Mouse (Mus musculus) T-helper 2 cell (primary cell): ENCODE results near the gene Gm11172.

Source experiments
- in situ Hi-C: fragments of 300-600 bp; cut with MboI, MseI; formaldehyde crosslinking; loops from one replicate; pipeline ENCODE4 v1.15.1; 2025; ENCODE audit warnings: high pct_unique_total_duplicates

Gm11172 gene

GRCm38 (mm10) chr16:10812865-10813371 is at the start of gene Gm11172:
Gene Gm11172, plus strand, starts transcription at chr16:10812915.
- in situ Hi-C loops = no loop called here

DNA sequence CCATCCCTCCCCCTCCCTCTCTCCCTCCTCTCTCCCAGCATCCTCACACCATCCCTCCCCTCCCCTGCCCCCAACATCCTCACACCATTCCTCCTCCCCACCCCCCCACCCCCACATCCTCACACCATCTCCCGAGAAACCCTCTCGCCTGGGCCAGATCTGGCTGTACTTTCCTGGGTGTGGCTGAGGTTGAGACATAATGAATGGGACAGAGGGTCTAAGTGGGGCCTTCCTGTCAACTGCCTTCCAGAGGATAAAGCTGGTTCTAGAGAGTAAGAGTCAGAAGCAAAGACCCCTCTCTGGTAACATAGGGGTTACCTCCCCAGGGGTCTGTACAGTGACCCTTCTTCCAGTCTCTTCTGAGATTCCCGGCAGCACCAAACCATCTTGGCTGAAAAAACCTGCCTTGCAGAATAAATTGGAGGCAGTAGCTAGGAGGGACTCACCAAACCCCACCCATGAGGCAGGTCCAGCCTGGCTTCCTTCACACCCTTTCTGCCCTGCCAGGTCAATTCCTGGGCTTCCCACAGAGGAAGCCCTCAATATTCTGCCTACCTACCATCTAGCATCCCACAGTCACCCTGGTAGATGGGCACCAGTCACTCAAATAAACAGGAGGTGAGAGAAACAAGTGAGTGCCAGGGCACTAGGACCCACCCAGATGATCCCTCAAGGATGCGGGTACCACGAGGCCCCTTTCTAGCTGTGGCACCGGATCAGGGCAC is 49.0 kb upstream of the Gm11172 start:
- in situ Hi-C loops = no loop called here

DNA sequence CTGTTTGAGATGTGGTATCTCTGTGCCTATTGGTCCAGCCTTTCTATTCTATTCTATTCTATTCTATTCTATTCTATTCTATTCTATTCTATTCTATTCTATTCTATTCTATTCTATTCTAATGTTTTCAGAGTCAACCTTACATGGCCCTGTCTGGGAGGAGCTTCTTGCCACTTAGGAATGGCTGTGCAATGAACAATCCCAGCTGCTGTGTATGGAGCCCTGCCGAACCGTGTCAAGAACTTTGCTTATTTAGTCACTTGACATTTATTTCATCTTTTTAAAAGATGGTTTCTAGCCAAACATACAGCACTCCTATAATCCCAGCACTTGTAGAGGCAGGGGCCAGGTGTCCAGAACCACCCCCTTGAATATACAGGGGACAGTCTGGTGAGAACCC is 48.4 kb upstream of the Gm11172 start:
- in situ Hi-C loops = no loop called here

DNA sequence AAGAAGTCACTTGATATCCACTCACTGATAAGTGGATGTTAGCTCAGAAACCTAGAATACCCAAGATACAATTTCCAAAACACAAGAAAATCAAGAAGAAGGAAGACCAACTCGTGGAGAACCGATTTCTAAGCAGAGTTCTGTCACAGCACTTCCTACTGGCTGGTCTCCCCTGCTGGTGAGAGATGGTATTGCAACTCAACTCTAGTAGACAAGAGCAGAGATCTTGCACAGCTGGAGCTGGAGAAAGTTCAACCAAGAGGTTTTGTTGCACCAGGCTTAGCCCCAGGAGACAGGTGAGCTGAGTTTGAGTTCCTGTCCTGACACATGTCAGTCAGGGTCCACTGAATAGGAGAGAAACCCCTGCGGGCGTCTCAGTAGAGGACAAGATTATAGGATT is 45.6 kb upstream of the Gm11172 start:
- in situ Hi-C loops = no loop called here

DNA sequence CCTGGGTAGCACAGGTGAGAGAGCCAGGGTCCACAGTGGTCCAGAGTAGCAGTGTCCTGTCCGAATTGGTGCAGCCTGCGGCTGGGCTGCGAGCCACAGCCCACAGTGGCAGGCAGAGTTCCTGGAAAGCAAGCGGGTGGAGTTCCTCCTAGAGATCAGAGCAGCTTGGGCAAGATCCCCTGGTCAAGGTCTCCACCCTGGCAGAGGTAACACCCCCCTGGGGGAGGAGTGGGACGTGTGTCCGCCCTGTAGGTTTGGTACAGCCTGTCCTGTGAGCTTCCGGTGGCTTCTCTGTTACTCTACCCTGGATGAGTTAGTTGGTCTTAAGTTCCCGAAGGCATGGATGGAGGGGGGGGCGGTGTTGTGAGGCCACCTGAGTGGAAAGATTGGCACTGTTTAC is 43.9 kb upstream of the Gm11172 start:
- in situ Hi-C loops = no loop called here

DNA sequence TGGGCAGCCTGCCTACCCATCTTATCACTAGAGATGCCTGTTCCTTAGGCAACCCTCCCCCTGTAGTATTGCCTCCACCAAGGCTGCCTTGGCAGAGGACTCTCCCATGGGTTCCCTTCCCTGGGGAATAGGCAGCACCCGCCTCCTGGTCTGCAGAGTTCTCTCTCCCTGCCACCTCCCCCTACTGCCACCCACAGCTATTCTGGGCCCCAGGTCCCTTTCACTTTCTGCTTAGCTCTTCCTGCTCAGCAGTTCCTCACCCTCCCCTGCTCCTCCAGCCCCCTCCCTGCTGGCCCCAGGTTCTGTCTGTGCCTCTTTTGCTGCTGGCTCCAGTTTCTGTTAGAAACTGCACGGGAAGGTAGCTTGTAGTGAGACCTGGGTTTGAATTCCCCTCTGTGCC is 43.1 kb upstream of the Gm11172 start:
- in situ Hi-C loops = loop anchor here (5.0 to 10.0 kb wide), 2 partner anchors 102 to 195 kb away; no protein-coding TSS in a partner anchor

DNA sequence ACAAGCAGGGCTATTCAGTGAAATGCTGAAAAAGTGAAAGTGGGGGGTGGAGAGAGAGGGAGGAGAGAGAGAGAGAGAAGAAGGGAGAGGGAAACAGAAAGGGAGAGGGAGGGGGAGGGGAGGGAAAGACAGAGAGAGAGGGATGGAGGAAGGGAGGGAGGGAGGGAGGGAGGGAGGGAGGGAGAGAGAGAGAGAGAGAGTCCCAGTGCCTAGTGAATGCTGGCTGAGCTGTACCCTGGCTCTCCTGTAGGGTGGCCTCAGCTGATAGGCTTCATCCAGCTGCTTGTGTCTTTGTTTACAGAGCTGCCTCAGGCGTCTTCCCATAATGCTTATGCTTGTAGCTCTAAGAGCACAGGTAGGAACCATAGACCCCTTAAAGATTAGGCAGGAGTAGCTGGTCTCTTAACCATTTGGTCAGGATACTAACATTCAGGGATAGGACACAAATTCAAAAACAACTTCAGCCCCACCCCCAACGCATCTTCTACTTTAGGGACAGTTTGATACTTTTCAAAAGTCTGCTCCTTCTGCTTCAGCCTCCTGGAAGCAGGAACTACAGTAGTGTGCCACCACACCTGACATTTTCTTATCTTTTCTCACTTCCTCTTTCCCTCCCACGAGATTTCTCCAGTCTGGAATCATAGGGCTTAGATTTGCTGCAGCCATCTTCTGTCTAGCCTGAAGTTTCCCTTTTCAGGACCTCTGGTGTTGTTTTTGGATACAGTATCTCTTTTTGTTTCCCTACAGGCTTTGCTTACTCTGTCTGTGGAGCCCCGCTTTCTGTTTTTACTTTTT is 42.0 kb upstream of the Gm11172 start:
- in situ Hi-C loops = loop anchor here (5.0 to 10.0 kb wide), 2 partner anchors 103 to 196 kb away; no protein-coding TSS in a partner anchor

DNA sequence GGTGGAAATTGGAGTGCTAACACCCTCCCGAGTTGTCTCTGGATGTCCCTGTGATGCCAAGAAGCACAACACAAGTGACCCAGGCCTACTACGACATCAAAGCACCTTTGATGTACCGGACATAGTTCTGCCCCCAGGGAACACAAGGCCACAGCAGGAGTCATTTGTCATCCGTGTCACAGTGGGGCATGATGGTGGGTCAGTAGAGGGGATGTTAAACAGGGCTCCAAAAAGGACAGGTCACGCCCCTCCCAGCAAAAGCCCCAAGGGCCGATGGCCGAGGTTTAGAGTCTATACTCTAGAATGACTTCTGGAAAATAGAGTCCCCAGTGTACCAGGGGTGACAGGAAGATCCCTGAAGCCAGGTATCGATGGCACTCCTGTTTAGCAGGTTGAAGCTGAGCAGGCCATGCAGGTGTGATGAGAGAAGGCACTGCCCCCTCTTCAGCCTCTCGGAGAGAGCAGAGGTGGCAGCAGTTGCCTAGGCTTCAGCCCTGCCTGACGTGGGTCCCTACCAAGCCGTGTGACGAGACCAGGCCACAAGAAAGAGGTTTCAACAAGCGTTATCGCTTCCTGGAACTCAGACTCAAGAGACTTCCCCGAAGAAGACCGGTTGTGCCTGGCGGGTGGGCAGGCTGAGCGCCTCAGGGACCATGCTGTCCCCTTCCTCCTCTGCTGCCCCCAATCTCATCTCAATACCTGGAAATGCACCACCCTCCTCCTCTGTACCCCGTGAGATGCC is 40.8 kb upstream of the Gm11172 start:
- in situ Hi-C loops = loop anchor here (5.0 to 10.0 kb wide), 2 partner anchors 105 to 197 kb away; no protein-coding TSS in a partner anchor

GRCm38 (mm10) chr16:10773543-10773942 is 39.2 kb upstream of the Gm11172 start:
- in situ Hi-C loops = loop anchor here (5.0 to 10.0 kb wide), 2 partner anchors 106 to 199 kb away; no protein-coding TSS in a partner anchor

DNA sequence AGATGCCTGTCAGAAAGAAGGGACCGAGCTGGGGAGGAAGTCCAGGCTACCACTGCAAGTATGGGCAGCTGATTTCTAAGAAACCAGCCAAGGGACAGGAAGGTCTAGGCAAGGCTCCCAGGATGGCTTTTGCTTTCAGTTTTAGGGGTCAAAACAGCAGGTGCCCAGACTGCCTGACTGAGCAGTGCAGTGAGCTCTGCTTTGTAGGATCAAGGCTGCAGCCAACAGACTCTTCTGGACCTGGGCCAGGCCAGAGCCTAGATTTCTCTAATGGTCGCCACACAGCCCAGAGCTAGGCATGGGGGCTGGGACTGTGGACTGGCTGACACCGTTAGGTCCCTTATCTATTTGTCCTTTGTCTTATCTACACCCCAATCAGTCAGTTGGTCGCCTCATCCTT is 38.0 kb upstream of the Gm11172 start:
- in situ Hi-C loops = loop anchor here (5.0 to 10.0 kb wide), 2 partner anchors 107 to 200 kb away; no protein-coding TSS in a partner anchor

GRCm38 (mm10) chr16:10776322-10776721 is 36.4 kb upstream of the Gm11172 start:
- in situ Hi-C loops = loop anchor here (10.0 kb wide), 1 partner anchor 202 kb away; no protein-coding TSS in a partner anchor

DNA sequence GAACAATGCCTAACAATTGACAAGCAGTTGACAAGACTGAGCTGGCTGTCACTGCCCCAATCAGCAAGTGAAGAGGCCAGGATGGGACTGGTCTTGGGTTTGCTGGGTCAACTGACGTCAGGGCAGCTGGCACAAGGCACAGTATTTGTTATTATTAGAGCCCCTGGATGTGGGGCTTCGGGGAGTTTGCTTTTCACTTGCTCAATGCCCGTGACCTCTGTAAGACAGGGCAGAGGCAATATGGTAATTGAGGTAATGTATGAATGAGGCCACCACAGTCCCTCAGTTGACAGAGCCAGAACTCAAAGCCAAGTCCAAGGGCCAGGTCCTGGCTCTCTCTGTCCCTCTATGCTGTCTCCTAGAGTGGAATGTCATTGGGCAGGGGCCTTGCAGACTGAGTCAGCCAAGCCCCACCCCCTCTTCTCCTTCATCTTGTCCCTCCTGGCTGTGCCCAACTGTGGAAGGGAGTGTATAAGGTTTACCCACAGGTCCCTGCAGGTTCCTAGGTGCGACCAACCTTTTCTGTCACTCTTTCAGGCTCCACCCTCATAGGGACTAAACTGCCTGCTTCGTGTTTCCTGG is 35.0 kb upstream of the Gm11172 start:
- in situ Hi-C loops = loop anchor here (10.0 kb wide), 1 partner anchor 203 kb away; no protein-coding TSS in a partner anchor

DNA sequence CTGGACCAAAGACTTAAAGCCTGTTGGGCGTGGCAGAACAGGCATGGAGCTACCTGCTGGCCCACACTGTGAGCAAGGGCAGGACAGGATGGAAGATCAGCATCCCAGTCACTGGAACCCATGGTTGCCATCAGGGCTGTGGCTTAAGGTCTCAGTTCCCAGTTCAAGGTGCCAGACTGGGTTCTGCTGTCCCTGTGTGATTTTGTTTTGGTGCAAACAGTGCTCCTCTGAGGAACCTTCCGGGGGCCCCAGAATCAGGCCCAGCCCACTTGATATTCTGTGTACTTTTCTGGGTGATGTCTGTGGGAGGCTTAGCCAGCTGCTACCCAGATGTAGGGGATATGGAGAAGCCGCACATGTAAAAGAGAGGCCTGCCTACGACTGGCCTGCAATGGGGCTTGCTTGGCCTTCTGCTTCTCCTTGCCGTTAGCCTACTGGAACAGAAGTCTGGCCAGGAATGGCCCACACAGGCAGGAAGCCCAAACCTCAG is 32.0 kb upstream of the Gm11172 start:
- in situ Hi-C loops = loop anchor here (5.0 to 10.0 kb wide), 2 partner anchors 38 to 366 kb away; partner anchors contain the start of gene Nubp1

DNA sequence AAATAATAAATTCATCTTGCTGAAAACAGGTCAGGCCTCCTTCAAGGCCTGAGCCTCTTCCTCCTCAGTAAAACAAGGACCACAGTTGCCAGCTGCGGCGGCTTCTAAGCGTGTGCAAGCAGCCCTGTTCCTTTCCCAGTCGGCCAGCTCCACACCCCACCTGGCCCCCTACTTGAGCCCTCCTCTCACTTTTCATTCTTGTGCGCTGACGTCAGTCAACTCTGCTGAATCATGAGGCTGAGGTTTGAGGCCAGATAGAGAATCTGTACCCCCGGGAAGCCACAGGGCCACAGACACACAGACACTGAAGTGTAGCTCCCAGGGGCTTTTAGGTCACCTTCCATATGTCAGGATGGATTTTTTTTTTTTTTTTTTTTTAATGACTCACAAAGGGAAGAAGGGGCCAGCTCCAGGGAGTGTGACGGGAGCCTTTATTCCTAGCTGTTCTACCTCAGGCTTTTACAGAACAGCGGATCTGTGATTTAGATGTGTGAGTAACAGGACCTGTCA is 30.8 kb upstream of the Gm11172 start:
- in situ Hi-C loops = loop anchor here (5.0 to 10.0 kb wide), 2 partner anchors 40 to 367 kb away; partner anchors contain the start of gene Nubp1

- in situ Hi-C loops = loop anchor here (5.0 to 10.0 kb wide), 2 partner anchors 40 to 368 kb away; partner anchors contain the start of gene Nubp1
Measured at GRCm38 (mm10) chr16:10782377-10783151, 30.2 kb upstream of the Gm11172 start.

DNA sequence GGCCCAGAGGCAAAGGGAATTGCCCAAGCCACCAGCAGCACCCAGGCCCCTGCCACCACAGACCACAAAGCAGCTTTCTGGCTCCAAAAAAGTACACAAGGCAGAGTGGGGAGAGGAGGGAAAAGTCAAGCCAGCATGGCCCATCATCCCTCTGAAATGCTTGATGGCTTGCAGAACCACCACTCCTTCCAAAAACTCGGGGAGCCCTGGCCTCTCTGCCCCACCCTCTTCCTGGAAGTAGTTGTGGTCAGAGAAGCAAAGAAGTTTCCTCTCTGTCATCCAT is 29.6 kb upstream of the Gm11172 start:
- in situ Hi-C loops = loop anchor here (5.0 to 10.0 kb wide), 2 partner anchors 41 to 368 kb away; partner anchors contain the start of gene Nubp1

DNA sequence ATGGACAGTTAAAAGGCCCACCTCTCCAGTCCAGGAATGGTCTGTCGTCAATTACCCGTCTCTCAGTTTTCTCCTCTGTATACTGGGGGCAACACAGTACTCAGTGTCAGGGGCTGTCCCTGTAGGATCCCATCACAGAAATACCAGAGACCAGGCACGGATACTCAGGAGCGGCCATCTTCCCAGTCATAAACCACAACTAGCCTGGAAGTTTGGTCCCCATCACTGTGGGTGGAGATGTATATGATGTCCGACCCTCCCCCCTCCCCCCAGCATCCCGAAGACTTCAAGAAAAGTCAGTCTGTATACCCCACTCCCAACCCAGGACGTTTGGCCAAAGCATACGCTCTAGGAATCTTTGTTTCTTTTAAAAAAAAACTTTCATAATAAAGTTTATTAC is 29.3 kb upstream of the Gm11172 start:
- in situ Hi-C loops = loop anchor here (5.0 to 10.0 kb wide), 2 partner anchors 41 to 369 kb away; partner anchors contain the start of gene Nubp1

DNA sequence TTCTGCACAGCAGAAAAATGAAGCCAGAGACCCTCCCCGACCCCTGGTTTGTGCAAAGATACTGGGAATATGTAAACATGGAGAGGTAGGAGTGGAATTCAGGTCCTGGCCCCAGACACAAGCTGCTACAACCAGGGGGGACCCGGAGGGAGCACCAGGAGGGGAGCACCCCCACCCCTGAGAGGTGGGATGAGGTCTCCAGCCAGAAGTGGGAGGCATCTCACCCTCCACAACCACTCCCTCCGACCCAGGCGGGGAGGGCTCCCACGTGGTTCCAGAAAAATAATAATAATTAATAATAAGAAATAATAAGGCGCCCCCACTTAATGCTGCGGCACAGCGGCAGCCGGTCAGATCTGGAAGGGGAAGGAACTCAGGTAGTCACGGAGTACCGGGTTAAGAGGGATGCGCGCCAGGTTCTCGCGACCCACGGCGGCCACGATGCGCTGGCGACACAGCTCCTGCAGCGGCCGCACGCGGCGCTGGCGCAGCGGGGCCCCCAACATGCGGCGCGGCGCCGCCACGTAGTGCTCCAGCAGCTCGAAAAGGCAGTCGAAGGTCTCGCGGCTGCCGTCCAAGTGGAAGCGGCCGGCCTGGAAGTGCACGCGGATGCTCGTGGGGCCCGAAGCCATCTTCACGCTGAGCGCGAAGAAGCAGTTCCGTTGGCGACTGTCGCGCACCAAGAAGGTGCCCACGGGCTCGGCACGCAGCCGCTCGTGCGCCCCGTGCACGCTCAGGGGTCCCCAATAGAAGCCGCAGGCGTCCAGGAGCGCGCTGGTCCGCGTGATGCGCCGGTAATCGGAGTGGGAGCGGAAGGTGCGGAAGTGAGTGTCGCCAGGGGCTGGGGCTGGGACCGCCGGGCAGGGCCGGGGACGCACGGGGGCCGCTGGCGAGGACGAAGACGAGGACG is 28.6 kb upstream of the Gm11172 start:
- in situ Hi-C loops = loop anchor here (5.0 to 10.0 kb wide), 2 partner anchors 42 to 369 kb away; partner anchors contain the start of gene Nubp1
